Mouse (Mus musculus): Measurements from ENCODE around the gene Cwc27.

DNA sequence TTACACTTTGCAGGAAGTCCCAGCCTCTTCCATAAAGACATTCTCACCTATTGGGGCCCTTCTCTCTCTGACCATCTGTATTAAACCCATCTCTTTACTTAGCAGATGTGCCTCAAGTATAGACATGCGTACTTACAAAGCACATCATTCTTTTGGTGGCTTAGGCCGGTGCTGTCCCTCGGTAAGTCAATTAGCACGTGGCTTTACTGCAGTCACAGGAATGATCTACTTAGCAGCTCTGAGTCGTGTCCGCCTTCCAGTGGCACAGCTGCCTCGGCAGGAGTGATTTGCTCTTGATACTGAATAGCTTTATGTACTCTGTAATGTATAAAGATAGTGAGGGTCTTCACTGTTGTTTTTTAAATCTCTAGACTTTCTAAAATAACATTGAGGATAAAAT is 20.7 kb upstream of the Cwc27 start:
- TF ChIP-seq EP300 (IDR thresholded peaks at IDR 0.05), result no peak
- TF ChIP-seq CTCF (IDR thresholded peaks at IDR 0.05), result no peak

Measured in lung, postnatal 0 days (tissue).